Mouse (Mus musculus): ENCODE data around the gene Olfr472.
"Not testable (repeated sequence)": the region's sequence is repeated elsewhere in the genome, so short reads cannot be mapped to it uniquely, and the experiment has no call there.

Gene Olfr472

GRCm38 (mm10) chr7:107897602-107898001, at the start of gene Olfr472:
Gene Olfr472 (plus strand): TSS chr7:107897902.
- DNase-seq = no peak

- DNase-seq = no peak
Observed at GRCm38 (mm10) chr7:107930146-107930545, 32.4 kb downstream of the Olfr472 start, which contains the start of gene Olfr473. Gene Olfr473 (plus strand): TSS chr7:107930446.

GRCm38 (mm10) chr7:107952539-107952938, 54.8 kb downstream of the Olfr472 start:
- DNase-seq = not testable (repeated sequence)

DNA sequence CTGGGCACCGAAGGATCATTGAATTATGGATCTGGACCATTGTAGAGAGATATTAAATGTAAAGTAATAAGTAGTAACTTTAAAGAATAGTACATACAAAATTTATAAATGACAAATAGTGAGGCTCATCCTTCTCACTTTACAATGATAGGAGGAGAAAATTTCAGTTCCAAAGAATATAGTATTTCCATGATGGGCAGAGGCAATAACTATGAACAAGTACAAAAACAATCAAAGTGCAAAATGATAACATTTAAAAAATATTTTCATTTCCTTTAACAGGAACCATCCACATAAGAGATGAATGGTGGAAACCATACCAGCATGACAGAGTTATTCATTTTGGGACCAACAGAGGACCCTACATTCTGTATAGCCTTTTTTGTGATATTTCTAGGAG, 56.6 kb downstream of the Olfr472 start, which contains the start of gene Olfr474:
TSS of gene Olfr474 (plus strand) at position 301 of the 400 bp plus-strand sequence.
- no peak for DNase-seq
